Comparison of ENCODE assay signal across 16 mouse cellular contexts in genomic region chr16:57303716-57304115, GRCm38 (mm10). TPM values are rescaled to one million over a fixed set of nuclear protein-coding genes. Genes with fewer than 3 reads are reported as not detected.
DNase-seq lines count a peak whose midpoint lies in the region; ATAC-seq and TF ChIP-seq lines count a peak whose summit lies in the region.
"Had no signal": no experiment of that assay in that cellular context is flagged by ENCODE, and none has a peak within 500 bp of the region (broad histone marks: within the 10 kb centered on the region; RNA-seq: fewer than 3 reads in every experiment).

No protein-coding gene starts in this region.

- DNase-seq in gastrocnemius, postnatal 14 days, result peak; percentile 9
- no peak for DNase-seq in gastrocnemius, postnatal 36 days
- DNase-seq in stomach, postnatal 0 days (ENCODE audit: low spot score), result no peak
- DNase-seq in limb, embryonic 10.5 days (ENCODE audit: low spot score), result peak; percentile 78
- DNase-seq in left cerebral cortex, adult 2 months (ENCODE audit: extremely low spot score in 1 of 2, low spot score in 2 of 2), result no peak
- DNase-seq in urinary bladder, postnatal 14 days (ENCODE audit: low spot score), result no peak
- no peak for DNase-seq in thymus, postnatal 25 days
- DNase-seq: adrenal gland, postnatal 10 days; cerebellum, adult 9-10 months; forebrain, postnatal 0 days; gastrocnemius, postnatal 25 days; kidney, adult 8-10 months; thymus, postnatal 14 days had no signal

- TF ChIP-seq EP300 in stomach, postnatal 0 days (optimal IDR thresholded peaks at IDR 0.05), result no peak

- no peak for ATAC-seq in stomach, embryonic 16.5 days (ENCODE audit: insufficient read depth, low FRiP score)
- no peak for ATAC-seq in stomach, postnatal 0 days (ENCODE audit: low FRiP score, low TSS enrichment)

- H3K4me3 ChIP-seq in stomach, embryonic 16.5 days (replicated peaks; ENCODE audit: low read length), result no peak overlapping the region
- H3K4me3 ChIP-seq in stomach, postnatal 0 days (ENCODE audit: low read depth, low read length), result no peak overlapping the region
- H3K4me3 ChIP-seq in limb, embryonic 10.5 days, result peak overlapping the region; percentile 41
- no peak overlapping the region for H3K4me3 ChIP-seq in left cerebral cortex, adult 2 months
- H3K4me3 ChIP-seq: liver, embryonic 15.5 days had no signal

- intact Hi-C loops in gastrocnemius, postnatal 14 days (cut with DNase I; ENCODE audit: low total_unique reads), result no loop called here
- intact Hi-C loops in gastrocnemius, postnatal 36 days (cut with DNase I), result no loop called here
- intact Hi-C loops in left cerebral cortex, adult 2 months (cut with DNase I), result no loop called here

- no peaks in the 10 kb centered on the region for H3K9me3 ChIP-seq in stomach, embryonic 16.5 days (replicated peaks; ENCODE audit: control insufficient read depth, low read length)
- H3K9me3 ChIP-seq in stomach, postnatal 0 days (ENCODE audit: control insufficient read depth, low read length), result no peaks in the 10 kb centered on the region
- H3K9me3 ChIP-seq in limb, embryonic 10.5 days (replicated peaks), result no peaks in the 10 kb centered on the region
- H3K9me3 ChIP-seq: liver, embryonic 15.5 days had no signal

- no peak overlapping the region for H3K27ac ChIP-seq in stomach, embryonic 16.5 days (ENCODE audit: low read length)
- no peak overlapping the region for H3K27ac ChIP-seq in stomach, postnatal 0 days (replicated peaks)
- peak overlapping the region; percentile 81 for H3K27ac ChIP-seq in limb, embryonic 10.5 days
- H3K27ac ChIP-seq in left cerebral cortex, adult 2 months, result no peak overlapping the region
- H3K27ac ChIP-seq: liver, embryonic 15.5 days had no signal

- WGBS in stomach, embryonic 16.5 days, result 71% methylated on average over 19 of the region's 19 CpGs
- WGBS in stomach, postnatal 0 days, result 66% methylated on average over 19 of the region's 19 CpGs
- WGBS in limb, embryonic 10.5 days, result 26% methylated on average over 19 of the region's 19 CpGs

- H3K4me1 ChIP-seq in stomach, embryonic 16.5 days (ENCODE audit: control insufficient read depth, insufficient read depth, low read length), result no peaks in the 10 kb centered on the region
- H3K4me1 ChIP-seq in stomach, postnatal 0 days (replicated peaks; ENCODE audit: control insufficient read depth, insufficient read depth), result no peaks in the 10 kb centered on the region
- peaks cover 37% of the 10 kb centered on the region for H3K4me1 ChIP-seq in limb, embryonic 10.5 days
- H3K4me1 ChIP-seq: liver, embryonic 15.5 days had no signal

- H3K9ac ChIP-seq in stomach, embryonic 16.5 days (ENCODE audit: low read length), result peak overlapping the region; percentile 15; the same call in 1 of the 2 replicates
- no peak overlapping the region for H3K9ac ChIP-seq in stomach, postnatal 0 days (ENCODE audit: low read length)
- H3K9ac ChIP-seq: forebrain, postnatal 0 days; liver, embryonic 15.5 days had no signal

- no peak for TF ChIP-seq CTCF in stomach, postnatal 0 days (IDR thresholded peaks at IDR 0.05; ENCODE audit: low read depth)
- TF ChIP-seq CTCF in left cerebral cortex, adult 2 months (IDR thresholded peaks at IDR 0.05), result no peak

- no peaks in the 10 kb centered on the region for H3K36me3 ChIP-seq in stomach, embryonic 16.5 days (ENCODE audit: control insufficient read depth, insufficient read depth, low read length)
- H3K36me3 ChIP-seq in stomach, postnatal 0 days (ENCODE audit: control insufficient read depth, insufficient read depth, low read length), result no peaks in the 10 kb centered on the region
- H3K36me3 ChIP-seq in limb, embryonic 10.5 days, result no peaks in the 10 kb centered on the region
- H3K36me3 ChIP-seq: liver, embryonic 15.5 days had no signal

- no peak overlapping the region for H3K4me2 ChIP-seq in stomach, embryonic 16.5 days (ENCODE audit: low read depth, low read length)
- no peak overlapping the region for H3K4me2 ChIP-seq in stomach, postnatal 0 days (replicated peaks; ENCODE audit: low read depth)
- H3K4me2 ChIP-seq: liver, embryonic 15.5 days had no signal

- H3K27me3 ChIP-seq in stomach, embryonic 16.5 days (ENCODE audit: control insufficient read depth, insufficient read depth, low read length), result no peaks in the 10 kb centered on the region
- H3K27me3 ChIP-seq in stomach, postnatal 0 days (ENCODE audit: control insufficient read depth, insufficient read depth, low read length), result no peaks in the 10 kb centered on the region
- H3K27me3 ChIP-seq in limb, embryonic 10.5 days (ENCODE audit: low read depth, poor library complexity, severe bottlenecking), result peaks cover 23% of the 10 kb centered on the region; the same call in 1 of the 2 replicates
- H3K27me3 ChIP-seq: liver, embryonic 15.5 days had no signal

RNA-seq across cellular contexts. Expression of gene Tmem30c, which starts 11.1 kb away (rescaled TPM):
- not detected for total RNA-seq in gastrocnemius, postnatal 14 days (2021)
- not detected for total RNA-seq in gastrocnemius, postnatal 36 days (2021)
- polyA plus RNA-seq in stomach, embryonic 16.5 days (2015; fragmentation: Nextera tagmentation; extraction: Ambion mirVana), result 0.08 TPM in 1 of 2 replicates, not detected in the other
- 0.08 TPM in 1 of 2 replicates, not detected in the other for polyA plus RNA-seq in stomach, postnatal 0 days (2015; fragmentation: Nextera tagmentation; extraction: Ambion mirVana)
- 0.10 and 0.19 TPM in 2 replicates for polyA plus RNA-seq in limb, embryonic 10.5 days (2016; fragmentation: Nextera tagmentation; extraction: Ambion mirVana)
- under 1 TPM; 0.29 to 0.42 TPM for total RNA-seq in left cerebral cortex, adult 2 months (2021)
- total RNA-seq: adrenal gland, postnatal 10 days; gastrocnemius, postnatal 25 days had no signal
- polyA plus RNA-seq: heart, embryonic 14.5 days; liver, embryonic 15.5 days had no signal

RNA-seq across cellular contexts. Expression of gene Filip1l, which starts 49.2 kb away (rescaled TPM):
- 10 to 100 TPM; 44.5 to 46.5 TPM for total RNA-seq in gastrocnemius, postnatal 14 days (2021)
- 10 to 100 TPM; 41.9 to 48.5 TPM for total RNA-seq in gastrocnemius, postnatal 36 days (2021)
- 56.2 and 60.3 TPM in 2 replicates for polyA plus RNA-seq in stomach, embryonic 16.5 days (2015; fragmentation: Nextera tagmentation; extraction: Ambion mirVana)
- 35.3 and 41.6 TPM in 2 replicates for polyA plus RNA-seq in stomach, postnatal 0 days (2015; fragmentation: Nextera tagmentation; extraction: Ambion mirVana)
- polyA plus RNA-seq in limb, embryonic 10.5 days (2016; fragmentation: Nextera tagmentation; extraction: Ambion mirVana), result 10.7 and 14.4 TPM in 2 replicates
- total RNA-seq in left cerebral cortex, adult 2 months (2021), result 1 to 10 TPM; 3.0 to 3.7 TPM

Comparison
In these comparisons a context has a peak if more than half of its experiments do, and no peak if none do; other contexts are left out.
1. DNase-seq: peak in gastrocnemius, postnatal 14 days (single experiment) and limb, embryonic 10.5 days (single experiment); none in gastrocnemius, postnatal 36 days (0 of 2), stomach, postnatal 0 days (single experiment), left cerebral cortex, adult 2 months (0 of 2), urinary bladder, postnatal 14 days (single experiment) and thymus, postnatal 25 days (single experiment).
2. RNA of gene Filip1l, which starts 49.2 kb away (total RNA-seq): 41.9 to 48.5 TPM in gastrocnemius, postnatal 36 days and 44.5 to 46.5 TPM in gastrocnemius, postnatal 14 days; 3.0 to 3.7 TPM in left cerebral cortex, adult 2 months; every median in the first group is over 4 times any median in the second.